Mouse (Mus musculus): Measurements from ENCODE around the gene Tspan5.

DNA sequence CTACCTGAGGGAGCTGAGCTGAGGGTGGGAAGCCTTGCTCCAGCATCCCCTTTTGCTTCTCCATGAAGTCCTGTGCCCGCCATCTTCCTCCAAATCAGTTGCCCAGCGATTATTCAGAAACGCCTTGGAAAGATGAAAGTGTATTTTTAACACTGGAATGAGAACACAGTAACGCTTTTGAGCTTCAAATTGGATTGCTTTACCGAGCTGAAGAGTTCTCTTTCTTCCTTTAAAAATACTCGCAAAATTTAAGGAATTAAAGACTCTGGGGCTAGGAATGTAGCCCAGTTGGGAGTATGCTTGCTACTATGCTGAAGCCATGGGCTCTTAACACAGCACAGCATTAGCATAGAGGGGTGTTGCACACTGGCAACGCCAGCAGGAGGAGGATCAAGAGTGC, 54.0 kb downstream of the Tspan5 start:
- TF ChIP-seq CTCF (IDR thresholded peaks at IDR 0.05 in 2 of 3, conservative IDR thresholded peaks at IDR 0.05 in 1 of 3; ENCODE audit: control insufficient read depth in 1 of 3, insufficient read depth in 1 of 3, low read depth in 2 of 3, low read length in 3 of 3, poor library complexity in 1 of 3, severe bottlenecking in 1 of 3) (no peak), ZNF384 (IDR thresholded peaks at IDR 0.05; ENCODE audit: low read depth, low read length) (no peak), UBTF (IDR thresholded peaks at IDR 0.05; ENCODE audit: borderline replicate concordance, insufficient read depth, low read depth, low read length) (no peak)

Data from MEL (cell line).